In the genomic region with DNA sequence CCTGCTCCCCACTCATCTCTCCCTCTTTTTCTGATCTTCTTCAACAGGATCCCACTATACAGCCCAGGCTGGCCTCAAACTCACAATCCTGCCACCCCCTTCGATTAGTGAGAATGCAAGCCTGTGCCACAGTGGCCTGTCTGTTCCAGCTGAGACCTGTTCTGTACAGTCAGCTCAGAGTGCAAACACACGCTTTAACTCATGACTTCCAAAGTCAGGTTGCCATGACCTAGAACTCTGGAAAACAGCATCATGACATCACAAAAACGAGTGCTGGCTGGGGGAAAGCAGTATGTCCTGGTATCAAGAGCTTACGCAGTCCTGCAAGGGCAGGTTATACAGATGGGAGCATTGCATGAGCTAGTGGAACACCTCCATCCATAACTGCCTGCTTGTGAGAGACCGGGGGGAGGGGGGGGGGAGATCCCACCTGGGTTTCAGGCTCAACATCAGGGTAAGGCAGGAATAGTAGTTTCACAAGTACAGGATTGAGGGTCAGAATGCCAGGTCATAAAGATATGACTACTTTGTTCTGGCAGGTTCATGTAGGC, we compare ENCODE assay signal across 13 mouse cellular contexts. TPM values are rescaled to one million over a fixed set of nuclear protein-coding genes. Genes with fewer than 3 reads are reported as not detected.
A peak's percentile ranks its signal among the peaks of the same experiment; 100 is the strongest.
DNase-seq lines count a peak whose midpoint lies in the region; ATAC-seq and TF ChIP-seq lines count a peak whose summit lies in the region.
"Had no signal": no experiment of that assay in that cellular context is flagged by ENCODE, and none has a peak within 500 bp of the region (broad histone marks: within the 10 kb centered on the region; RNA-seq: fewer than 3 reads in every experiment).

No protein-coding gene starts in this region.

- no peak for TF ChIP-seq EP300 in liver, postnatal 0 days (IDR thresholded peaks at IDR 0.05; ENCODE audit: low read depth)

- TF ChIP-seq CTCF in forebrain, postnatal 0 days (IDR thresholded peaks at IDR 0.05; ENCODE audit: low read depth) = no peak
- TF ChIP-seq CTCF in liver, postnatal 0 days (IDR thresholded peaks at IDR 0.05; ENCODE audit: low read depth) = no peak

- no peaks in the 10 kb centered on the region for H3K4me1 ChIP-seq in hindbrain, embryonic 11.5 days (replicated peaks; ENCODE audit: control insufficient read depth, insufficient read depth, low read length)
- no peaks in the 10 kb centered on the region for H3K4me1 ChIP-seq in hindbrain, embryonic 10.5 days (replicated peaks)
- no peaks in the 10 kb centered on the region for H3K4me1 ChIP-seq in forebrain, postnatal 0 days (ENCODE audit: insufficient read depth)
- 0 out of 2 replicates have a peak, but pooled peaks cover 3% of the 10 kb centered on the region for H3K4me1 ChIP-seq in midbrain, embryonic 14.5 days (ENCODE audit: control insufficient read depth, insufficient read depth, low read length)
- H3K4me1 ChIP-seq in liver, postnatal 0 days (ENCODE audit: insufficient read depth) = no peaks in the 10 kb centered on the region
- H3K4me1 ChIP-seq: stomach, embryonic 15.5 days had no signal

- no peak overlapping the region for H3K4me2 ChIP-seq in hindbrain, embryonic 11.5 days (replicated peaks; ENCODE audit: low read depth, low read length)
- peak overlapping the region; percentile 46 for H3K4me2 ChIP-seq in forebrain, postnatal 0 days (ENCODE audit: low read depth)
- peak overlapping the region; percentile 42 for H3K4me2 ChIP-seq in midbrain, embryonic 14.5 days (ENCODE audit: low read length)
- H3K4me2 ChIP-seq in liver, postnatal 0 days (ENCODE audit: low read depth, low read length) = no peak overlapping the region

- no peaks in the 10 kb centered on the region for H3K36me3 ChIP-seq in hindbrain, embryonic 11.5 days (ENCODE audit: control insufficient read depth, insufficient read depth, low read length)
- no peaks in the 10 kb centered on the region for H3K36me3 ChIP-seq in hindbrain, embryonic 10.5 days
- 0 out of 2 replicates have a peak, but pooled peaks cover 1% of the 10 kb centered on the region for H3K36me3 ChIP-seq in forebrain, postnatal 0 days (ENCODE audit: insufficient read depth)
- H3K36me3 ChIP-seq in midbrain, embryonic 14.5 days (ENCODE audit: control insufficient read depth, insufficient read depth, low read length) = no peaks in the 10 kb centered on the region
- H3K36me3 ChIP-seq in liver, postnatal 0 days (replicated peaks; ENCODE audit: insufficient read depth, low read length) = no peaks in the 10 kb centered on the region
- H3K36me3 ChIP-seq: stomach, embryonic 15.5 days had no signal

- H3K9ac ChIP-seq in hindbrain, embryonic 11.5 days (ENCODE audit: low read depth, low read length) = no peak overlapping the region
- peak overlapping the region; percentile 60; the same call in 1 of the 2 replicates for H3K9ac ChIP-seq in forebrain, postnatal 0 days
- H3K9ac ChIP-seq in midbrain, embryonic 14.5 days (replicated peaks; ENCODE audit: low read length) = peak overlapping the region; percentile 54; the same call in 1 of the 2 replicates
- H3K9ac ChIP-seq in liver, postnatal 0 days (replicated peaks) = no peak overlapping the region
- H3K9ac ChIP-seq: liver, embryonic 14.5 days; stomach, embryonic 15.5 days had no signal

- 79% methylated on average over 5 of the region's 5 CpGs for WGBS in hindbrain, embryonic 11.5 days
- WGBS in hindbrain, embryonic 10.5 days = 83% methylated on average over 5 of the region's 5 CpGs
- WGBS in forebrain, postnatal 0 days = 80% methylated on average over 5 of the region's 5 CpGs
- 78% methylated on average over 5 of the region's 5 CpGs for WGBS in midbrain, embryonic 14.5 days
- WGBS in liver, postnatal 0 days (ENCODE audit: insufficient replicate concordance) = 64% methylated on average over 5 of the region's 5 CpGs

- peak; percentile 13 for DNase-seq in hindbrain, embryonic 11.5 days (ENCODE audit: low spot score)
- DNase-seq in hindbrain, embryonic 10.5 days (ENCODE audit: low spot score) = no peak
- DNase-seq in ZHBTc4 (ENCODE audit: low read depth, low spot score) = peak; percentile 32
- DNase-seq in forebrain, postnatal 0 days = no peak
- DNase-seq in midbrain, embryonic 14.5 days = peak; percentile 15
- DNase-seq in liver, postnatal 0 days = no peak
- DNase-seq in adrenal gland, adult 8-10 months = no peak
- no peak for DNase-seq in cerebellum, adult 8-10 months
- DNase-seq: lung, postnatal 4 days; right cerebral cortex, postnatal 14 days had no signal

- H3K9me3 ChIP-seq in hindbrain, embryonic 11.5 days (ENCODE audit: control insufficient read depth, low read length) = no peaks in the 10 kb centered on the region
- no peaks in the 10 kb centered on the region for H3K9me3 ChIP-seq in hindbrain, embryonic 10.5 days
- H3K9me3 ChIP-seq in forebrain, postnatal 0 days (ENCODE audit: low read length) = no peaks in the 10 kb centered on the region
- H3K9me3 ChIP-seq in midbrain, embryonic 14.5 days (ENCODE audit: control insufficient read depth, low read length) = no peaks in the 10 kb centered on the region
- no peaks in the 10 kb centered on the region for H3K9me3 ChIP-seq in liver, postnatal 0 days (ENCODE audit: low read length)
- H3K9me3 ChIP-seq: stomach, embryonic 15.5 days had no signal

- H3K4me3 ChIP-seq in hindbrain, embryonic 11.5 days (ENCODE audit: low read depth, low read length) = no peak overlapping the region
- no peak overlapping the region for H3K4me3 ChIP-seq in hindbrain, embryonic 10.5 days
- peak overlapping the region; percentile 35; the same call in 1 of the 2 replicates for H3K4me3 ChIP-seq in forebrain, postnatal 0 days (ENCODE audit: low read depth, low read length)
- peak overlapping the region; percentile 23; the same call in 1 of the 2 replicates for H3K4me3 ChIP-seq in midbrain, embryonic 14.5 days (replicated peaks; ENCODE audit: low read depth, low read length)
- no peak overlapping the region for H3K4me3 ChIP-seq in liver, postnatal 0 days (ENCODE audit: low read depth, low read length)
- H3K4me3 ChIP-seq: stomach, embryonic 15.5 days had no signal

- no peaks in the 10 kb centered on the region for H3K27me3 ChIP-seq in hindbrain, embryonic 11.5 days (ENCODE audit: control insufficient read depth, insufficient read depth, low read length)
- H3K27me3 ChIP-seq in hindbrain, embryonic 10.5 days (ENCODE audit: insufficient read depth, poor library complexity, severe bottlenecking) = no peaks in the 10 kb centered on the region
- no peaks in the 10 kb centered on the region for H3K27me3 ChIP-seq in forebrain, postnatal 0 days (ENCODE audit: insufficient read depth, low read length)
- no peaks in the 10 kb centered on the region for H3K27me3 ChIP-seq in midbrain, embryonic 14.5 days (ENCODE audit: control insufficient read depth, insufficient read depth, low read length)
- H3K27me3 ChIP-seq in liver, postnatal 0 days (ENCODE audit: insufficient read depth, low read length) = no peaks in the 10 kb centered on the region
- H3K27me3 ChIP-seq: stomach, embryonic 15.5 days had no signal

- H3K27ac ChIP-seq in hindbrain, embryonic 11.5 days (ENCODE audit: low read depth, low read length) = no peak overlapping the region
- no peak overlapping the region; the same call in 1 of the 2 replicates for H3K27ac ChIP-seq in hindbrain, embryonic 10.5 days
- no peak overlapping the region for H3K27ac ChIP-seq in forebrain, postnatal 0 days (ENCODE audit: low read depth, low read length)
- H3K27ac ChIP-seq in midbrain, embryonic 14.5 days (replicated peaks; ENCODE audit: low read depth, low read length) = no peak overlapping the region
- no peak overlapping the region for H3K27ac ChIP-seq in liver, postnatal 0 days (ENCODE audit: low read depth)
- H3K27ac ChIP-seq: liver, embryonic 14.5 days; stomach, embryonic 15.5 days had no signal

- peak; percentile 31 for ATAC-seq in hindbrain, embryonic 11.5 days (ENCODE audit: low FRiP score)
- ATAC-seq in forebrain, postnatal 0 days = peak; percentile 23; the same call in 1 of the 2 replicates
- peak; percentile 35; the same call in 1 of the 2 replicates for ATAC-seq in midbrain, embryonic 14.5 days (ENCODE audit: low FRiP score, low TSS enrichment)
- no peak for ATAC-seq in liver, postnatal 0 days
- ATAC-seq: intestine, postnatal 0 days had no signal

RNA-seq across cellular contexts. Expression of gene Msrb2, which starts 25.8 kb away (rescaled TPM):
- polyA plus RNA-seq in hindbrain, embryonic 11.5 days (2014; fragmentation: Nextera tagmentation; extraction: Ambion mirVana) = 13.6 and 14.8 TPM in 2 replicates
- 13.8 and 16.3 TPM in 2 replicates for polyA plus RNA-seq in hindbrain, embryonic 10.5 days (2016; fragmentation: Nextera tagmentation; extraction: Ambion mirVana)
- 7.1 and 8.6 TPM in 2 replicates for total RNA-seq in forebrain, postnatal 0 days (2014; rRNA removed)
- polyA plus RNA-seq in forebrain, postnatal 0 days (2015; fragmentation: Nextera tagmentation; extraction: Ambion mirVana) = 8.7 and 9.0 TPM in 2 replicates
- 5.8 and 5.9 TPM in 2 replicates for polyA plus RNA-seq in midbrain, embryonic 14.5 days (2014; fragmentation: Nextera tagmentation; extraction: Ambion mirVana)
- polyA plus RNA-seq in liver, postnatal 0 days (2015; fragmentation: Nextera tagmentation; extraction: Ambion mirVana) = 9.9 and 10.2 TPM in 2 replicates
- total RNA-seq in adrenal gland, adult 8-10 months (2022) = 10 to 100 TPM; 29.5 to 33.6 (median 30.5) TPM

Comparison
In these comparisons a context has a peak if more than half of its experiments do, and no peak if none do; other contexts are left out.
1. DNase-seq: peak in hindbrain, embryonic 11.5 days (single experiment), ZHBTc4 (single experiment) and midbrain, embryonic 14.5 days (single experiment); none in hindbrain, embryonic 10.5 days (single experiment), forebrain, postnatal 0 days (single experiment), liver, postnatal 0 days (single experiment), adrenal gland, adult 8-10 months (single experiment) and cerebellum, adult 8-10 months (single experiment).
2. H3K4me2 ChIP-seq: peak in forebrain, postnatal 0 days (single experiment) and midbrain, embryonic 14.5 days (single experiment); none in hindbrain, embryonic 11.5 days (single experiment) and liver, postnatal 0 days (single experiment).
3. H3K4me3 ChIP-seq: peak in forebrain, postnatal 0 days (single experiment) and midbrain, embryonic 14.5 days (single experiment); none in hindbrain, embryonic 11.5 days (single experiment), hindbrain, embryonic 10.5 days (single experiment) and liver, postnatal 0 days (single experiment).
4. H3K9ac ChIP-seq: peak in forebrain, postnatal 0 days (single experiment) and midbrain, embryonic 14.5 days (single experiment); none in hindbrain, embryonic 11.5 days (single experiment) and liver, postnatal 0 days (single experiment).